Mouse (Mus musculus): ENCODE measurements at regions not wholly inside any gene's neighbourhood (a gene's known extent, or its start where the extent isn't known, plus 50 kb on each side); places are given as distances from the start of the nearest gene placed in this dataset.
A peak's percentile ranks its signal among the peaks of the same experiment; 100 is the strongest.

DNA sequence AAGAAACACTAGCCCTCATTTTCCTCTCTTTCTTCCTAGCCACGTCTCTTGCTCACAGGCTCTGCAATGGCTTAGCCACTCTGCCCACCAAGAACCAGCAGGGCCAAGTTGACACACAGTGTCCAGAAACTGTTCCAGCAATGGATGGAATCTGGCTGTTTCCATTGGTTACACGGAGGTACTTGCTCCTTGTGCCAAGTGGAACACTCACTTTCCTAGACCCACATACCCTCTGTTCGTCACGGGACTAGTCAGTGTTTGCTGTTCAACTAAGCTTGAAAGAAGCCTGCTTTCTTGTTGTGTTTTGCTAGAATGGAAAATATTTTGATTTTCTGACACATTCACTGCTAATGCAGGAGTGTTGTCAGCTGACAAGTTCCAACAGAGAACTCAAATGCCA is 575.7 kb upstream of the Gulo start:
- no peak for DNase-seq (ENCODE audit: low spot score in 2 of 2)

DNA sequence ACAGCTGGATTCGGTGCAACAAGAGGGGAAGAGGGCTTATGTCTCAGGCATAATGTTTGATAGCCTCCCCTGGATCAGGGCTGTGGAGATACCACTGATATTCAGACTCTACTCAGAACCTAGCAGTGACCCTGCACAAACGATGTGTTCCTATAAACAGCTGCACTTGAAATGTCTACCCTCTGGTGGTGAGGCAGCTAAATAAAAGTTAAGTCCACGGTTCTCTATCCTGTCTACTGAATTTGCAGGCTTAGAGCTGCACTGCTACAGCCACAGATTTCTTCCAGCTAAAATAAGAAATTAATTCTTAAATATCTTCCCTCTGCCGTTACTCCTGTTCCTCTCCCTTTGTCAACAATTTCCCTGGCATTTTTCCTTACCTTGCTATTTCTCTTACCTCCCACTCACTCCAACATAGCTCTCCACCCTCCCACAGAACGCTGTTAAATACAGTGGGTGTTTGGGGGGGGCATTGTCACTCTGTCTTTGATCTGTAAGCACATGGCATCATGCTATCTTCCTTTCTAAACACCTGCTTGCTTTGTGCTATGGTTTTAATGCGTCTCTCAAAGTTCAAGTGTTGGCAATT is 571.0 kb upstream of the Gulo start:
- no peak for DNase-seq (ENCODE audit: low spot score in 2 of 2)

DNA sequence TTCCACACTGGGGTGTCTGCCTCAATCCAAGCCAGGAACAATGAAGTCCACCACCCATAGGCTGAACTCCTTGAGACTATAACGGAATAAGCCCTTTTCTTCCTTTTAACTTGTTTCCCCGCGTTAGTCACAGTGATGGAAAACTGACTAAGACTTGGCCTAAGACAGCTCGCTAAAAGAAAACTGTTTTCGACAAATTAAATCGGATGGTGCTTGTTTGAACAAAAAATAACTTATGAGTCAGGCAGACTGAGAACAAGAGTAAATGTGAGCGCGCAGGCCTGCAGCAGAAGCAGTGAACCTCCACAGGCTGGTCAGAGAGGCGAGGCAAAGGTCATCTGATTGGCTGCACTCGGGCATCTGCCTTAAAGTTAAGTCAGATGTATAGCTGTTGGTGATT is 557.6 kb upstream of the Gulo start:
- DNase-seq (ENCODE audit: low spot score in 2 of 2), result no peak

DNA sequence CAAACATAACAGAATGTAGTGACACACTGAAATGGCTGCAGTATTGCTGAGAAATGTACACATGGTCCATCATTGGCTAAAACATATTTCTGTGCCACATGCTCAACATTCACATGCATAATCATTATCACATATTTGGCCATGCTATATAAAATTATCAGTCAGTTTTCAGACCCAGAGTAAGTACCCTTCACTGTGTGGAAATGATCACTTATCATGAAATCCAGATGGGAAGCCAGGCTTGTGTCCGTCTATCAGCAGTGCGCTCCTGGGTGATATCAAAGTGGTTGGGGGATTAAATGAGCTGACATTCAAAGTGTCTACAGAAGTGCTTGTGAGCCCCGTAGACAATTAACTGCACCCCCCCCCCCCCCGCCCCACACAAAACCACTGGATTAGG is 553.7 kb upstream of the Gulo start:
- DNase-seq (ENCODE audit: low spot score in 2 of 2), result no peak

DNA sequence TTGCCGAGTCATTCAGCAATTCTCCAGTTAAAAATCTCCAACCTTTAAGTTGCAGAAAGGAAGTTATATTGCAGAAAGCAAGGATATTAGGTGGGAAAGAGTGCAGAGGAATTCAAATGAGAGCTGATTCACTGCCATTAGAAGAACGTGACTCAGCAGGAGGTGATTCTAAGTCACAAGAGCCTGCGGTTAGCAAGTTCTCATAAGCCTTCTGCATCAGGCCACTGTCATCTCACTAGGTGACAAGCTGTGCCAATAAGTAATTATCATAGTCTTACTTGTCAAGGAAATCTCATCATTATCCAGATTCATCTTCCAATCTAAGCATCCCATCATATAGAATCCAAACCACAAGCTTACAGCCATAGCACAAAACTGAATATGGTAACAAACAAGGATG is 552.7 kb upstream of the Gulo start:
- no peak for DNase-seq (ENCODE audit: low spot score in 2 of 2)

DNA sequence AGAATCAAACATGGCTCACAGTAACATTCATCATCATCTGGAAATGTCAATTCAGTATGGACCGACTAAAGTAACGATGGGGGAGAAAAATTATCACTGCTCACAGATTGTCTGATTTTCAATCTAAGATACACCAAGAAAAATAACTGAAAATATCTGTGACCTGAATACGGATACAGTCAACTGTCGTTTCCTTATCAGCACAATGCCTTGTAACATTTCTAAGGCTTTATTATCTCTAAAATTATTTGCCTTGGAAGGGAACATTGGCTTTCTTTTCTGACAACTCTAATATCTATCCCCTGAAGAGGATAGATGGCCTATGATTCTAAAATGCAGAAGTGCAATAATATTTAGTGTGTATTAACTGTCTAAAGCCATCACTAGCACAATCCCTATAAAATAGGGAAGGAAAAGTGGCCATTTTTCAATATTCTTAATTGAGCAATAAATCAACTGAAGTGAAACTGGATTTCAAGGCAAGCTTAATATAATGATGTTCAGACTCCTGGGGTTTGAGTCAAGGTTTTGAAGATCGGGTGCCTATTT is 552.1 kb upstream of the Gulo start:
- DNase-seq (ENCODE audit: low spot score in 2 of 2), result no peak

DNA sequence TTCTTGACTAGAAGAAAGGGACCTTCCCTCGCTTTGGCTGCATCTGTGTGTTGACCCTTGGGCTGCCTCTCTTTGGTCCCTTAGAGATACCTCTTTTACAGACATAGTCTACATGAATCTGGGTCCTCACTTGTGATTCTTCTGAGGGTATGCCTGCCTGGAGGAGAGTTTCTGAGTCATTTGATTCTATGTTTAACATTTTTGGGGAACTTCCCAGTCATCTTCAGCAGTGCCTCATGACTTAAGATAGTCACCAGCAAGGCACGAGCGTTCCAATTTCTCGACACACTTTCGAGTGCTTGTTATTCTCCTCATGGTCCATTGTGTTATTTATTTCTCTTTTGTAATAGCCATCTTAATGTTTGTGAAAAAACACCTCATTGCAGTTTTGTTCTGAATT is 549.4 kb upstream of the Gulo start:
- DNase-seq (ENCODE audit: low spot score in 2 of 2), result peak in 1 of 2 experiments; percentile 18

DNA sequence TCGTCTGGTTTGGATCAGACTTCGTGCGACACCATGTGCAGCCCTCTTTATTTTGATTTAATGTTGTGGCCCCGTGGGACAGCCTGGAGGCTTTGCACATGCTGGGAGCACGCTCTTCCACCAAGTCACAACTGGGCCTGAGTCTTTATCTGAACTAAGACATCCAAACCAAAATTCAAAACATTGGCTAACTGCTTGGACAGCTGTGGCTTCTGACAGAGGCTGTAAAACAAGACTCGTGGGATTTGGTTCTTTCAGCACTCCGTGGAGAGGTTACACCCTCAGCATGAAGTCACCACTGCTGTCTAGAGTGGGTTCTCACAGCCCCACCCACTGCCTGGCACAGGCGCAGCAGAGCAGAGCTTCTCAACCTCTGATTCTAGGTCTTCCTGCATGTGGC is 548.6 kb upstream of the Gulo start:
- DNase-seq (ENCODE audit: low spot score in 2 of 2), result no peak

DNA sequence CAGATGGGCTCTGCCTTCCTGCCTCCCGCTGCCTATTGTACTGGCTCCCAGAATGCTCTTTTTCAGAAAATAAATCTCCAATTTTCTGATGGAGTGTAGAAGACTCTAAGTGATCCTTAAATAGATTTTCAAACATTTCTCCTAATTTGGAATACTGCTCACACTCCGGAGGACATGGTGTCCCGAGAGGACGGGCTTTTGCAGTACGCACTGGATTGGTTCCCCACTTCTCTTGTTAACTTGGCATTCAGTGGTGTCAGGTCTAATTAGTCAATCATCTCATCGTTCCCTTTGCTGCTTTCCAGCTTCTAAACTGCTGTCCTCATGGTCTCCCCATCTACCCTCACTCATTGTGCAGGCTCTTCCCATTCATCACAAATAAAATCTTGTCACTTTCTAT is 529.5 kb upstream of the Gulo start:
- DNase-seq (ENCODE audit: low spot score in 2 of 2), result no peak

DNA sequence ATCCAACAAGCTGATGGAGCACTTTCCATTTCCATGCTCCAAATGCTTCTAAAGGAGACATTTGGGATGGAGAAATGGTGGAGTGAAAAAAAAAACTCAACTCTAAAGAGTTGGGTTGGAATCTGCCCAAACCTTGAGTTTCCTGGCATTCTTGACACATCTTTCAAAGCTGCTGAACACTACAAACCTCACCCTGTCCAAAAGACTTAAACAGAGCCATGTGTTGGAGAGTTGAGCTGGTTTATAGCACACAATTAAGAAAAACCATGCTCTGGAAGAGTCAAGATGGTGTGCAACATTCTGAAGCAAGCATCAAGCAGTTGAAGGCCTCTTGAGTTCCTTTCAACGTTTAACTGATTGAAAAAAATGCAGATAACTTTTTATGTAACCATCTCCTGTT is 525.7 kb upstream of the Gulo start:
- DNase-seq (ENCODE audit: low spot score in 2 of 2), result no peak

DNA sequence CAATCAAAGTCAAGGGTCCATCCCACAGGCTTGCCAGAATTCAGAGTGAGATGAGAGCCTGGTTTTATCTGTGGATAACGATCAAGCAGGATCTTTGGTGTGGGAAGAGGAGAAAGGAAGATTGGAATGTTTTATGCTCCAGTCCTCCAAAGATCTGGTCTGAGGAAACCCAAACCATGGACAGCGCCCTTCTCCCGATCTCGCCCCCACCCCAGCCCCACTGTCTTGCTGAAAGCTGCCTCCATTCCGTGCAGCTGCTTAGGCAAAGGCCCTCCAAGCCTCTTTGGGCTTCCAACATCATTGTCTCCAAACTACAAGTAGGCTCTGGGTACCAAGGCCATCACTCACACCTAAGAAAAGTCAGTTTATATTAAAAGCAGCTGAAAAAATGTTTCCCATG is 519.1 kb upstream of the Gulo start:
- no peak for DNase-seq (ENCODE audit: low spot score in 2 of 2)

DNA sequence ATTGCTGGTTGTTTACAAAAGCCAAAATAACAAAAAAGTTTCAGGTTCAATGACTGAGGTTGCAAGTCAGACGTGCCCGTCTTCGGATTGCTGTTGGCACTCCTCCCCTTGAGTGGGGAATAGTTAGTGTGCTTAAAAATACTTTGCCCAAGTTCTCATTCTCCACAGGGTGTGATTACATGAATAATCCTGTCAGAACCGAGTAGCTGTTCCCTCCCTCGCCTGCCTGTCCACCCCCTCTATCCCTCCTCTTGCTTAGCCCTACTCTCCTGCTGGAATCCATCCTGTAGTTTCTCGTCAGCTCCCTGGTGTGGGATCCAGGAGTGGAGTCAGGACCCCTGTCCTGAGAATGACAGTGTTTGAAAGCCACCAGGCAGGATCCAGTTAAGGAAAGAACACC is 518.1 kb upstream of the Gulo start:
- no peak for DNase-seq (ENCODE audit: low spot score in 2 of 2)

DNA sequence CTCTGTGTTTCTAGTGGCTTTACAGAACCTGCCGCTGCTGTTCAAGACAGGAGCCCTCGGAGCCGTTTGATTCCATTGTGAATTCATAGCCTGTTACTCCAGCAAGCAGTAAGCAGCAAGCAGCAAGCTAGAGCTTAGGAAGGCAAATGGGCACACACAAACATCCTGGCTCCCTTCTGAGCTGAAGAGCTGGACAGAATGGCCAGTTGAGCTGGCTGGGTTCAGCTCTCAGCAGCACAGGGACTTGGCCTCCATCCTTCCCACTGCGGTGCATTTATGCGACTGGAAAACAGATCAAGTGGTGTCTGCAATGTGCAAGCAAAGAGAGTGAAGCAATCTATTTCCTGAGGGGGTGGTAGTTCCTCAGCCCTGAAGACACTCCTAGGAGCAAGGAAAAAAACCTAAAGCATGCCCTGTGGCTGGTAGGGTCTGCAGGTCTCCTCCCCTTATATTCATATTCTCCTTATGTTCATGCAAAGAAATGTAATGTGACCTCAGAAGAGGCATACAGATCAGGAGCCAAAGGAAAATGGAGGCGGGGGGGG is 513.9 kb upstream of the Gulo start:
- DNase-seq (ENCODE audit: low spot score in 2 of 2), result no peak

DNA sequence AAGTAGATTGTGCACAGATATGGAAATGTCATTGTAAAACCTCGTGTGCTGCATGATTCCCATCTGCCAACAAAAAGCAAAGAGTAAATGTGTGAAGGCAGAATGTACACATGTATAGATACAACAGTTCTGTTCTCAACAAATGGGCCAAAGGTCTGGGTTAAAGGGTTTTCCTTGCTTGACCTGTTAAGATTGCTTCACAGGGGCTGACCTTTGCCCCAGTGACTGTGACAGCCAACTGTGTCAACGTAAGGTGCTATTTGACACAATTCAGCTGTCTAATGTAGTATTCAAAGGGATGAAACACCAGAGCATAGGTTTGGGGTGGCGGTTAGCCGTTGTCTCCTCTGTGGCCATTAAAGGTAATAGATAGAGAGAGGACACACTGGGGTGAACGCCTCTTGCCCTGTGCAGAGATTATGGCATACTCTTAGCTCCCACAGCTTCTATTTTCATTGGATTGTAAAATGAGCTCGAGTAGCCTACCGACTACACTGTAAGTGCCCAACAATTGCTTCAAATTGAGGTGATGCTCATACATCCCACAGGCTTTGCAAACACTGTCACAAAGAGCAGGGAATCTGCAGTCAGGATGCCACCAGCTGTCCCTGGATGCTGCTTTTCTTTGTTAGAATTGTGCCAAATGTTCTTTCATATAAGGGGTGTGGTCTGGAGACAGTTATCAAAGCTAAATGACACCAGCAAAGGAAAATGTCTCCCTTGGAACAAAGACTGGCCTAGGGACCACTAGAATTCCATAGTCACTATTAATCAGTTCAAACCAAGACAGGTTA is 513.0 kb upstream of the Gulo start:
- no peak for DNase-seq (ENCODE audit: low spot score in 2 of 2)

DNA sequence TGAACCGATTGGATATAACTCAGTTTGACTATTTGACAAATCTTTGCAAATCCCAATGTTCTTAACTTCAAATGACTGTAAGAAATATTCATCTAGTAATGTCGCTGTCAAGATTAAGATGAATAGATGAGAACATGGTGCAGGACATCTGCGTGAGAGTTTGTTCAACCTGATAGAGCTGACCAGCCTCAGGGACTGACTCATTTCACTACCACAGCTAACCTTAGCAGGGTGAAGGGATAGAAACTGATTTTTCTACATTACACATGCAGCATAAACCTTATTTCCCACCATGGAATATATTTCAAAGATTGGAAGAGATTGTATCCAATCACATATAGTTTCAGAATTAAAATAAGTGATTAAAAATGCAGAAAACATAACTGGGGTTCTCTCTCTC is 507.8 kb upstream of the Gulo start:
- DNase-seq (ENCODE audit: low spot score in 2 of 2), result no peak

DNA sequence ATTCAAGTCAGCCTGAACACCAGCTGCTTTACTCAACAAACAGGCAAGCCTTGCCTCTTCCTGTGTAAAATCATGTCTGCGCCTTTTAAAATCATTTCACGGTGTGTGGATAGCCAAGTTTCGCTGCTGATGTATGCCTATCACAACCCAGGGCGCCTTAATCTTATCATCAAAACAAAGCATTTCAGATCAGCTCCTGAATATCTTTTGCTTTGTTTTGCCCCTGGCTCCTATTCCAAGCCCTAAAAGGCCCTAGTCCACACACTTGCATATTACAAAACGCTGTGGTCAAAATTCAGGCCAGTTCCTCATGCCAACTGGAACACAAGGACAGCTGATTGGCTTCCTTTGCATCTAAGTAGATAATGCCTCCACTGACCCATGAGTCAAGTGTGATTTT is 501.7 kb upstream of the Gulo start:
- DNase-seq (ENCODE audit: low spot score in 2 of 2), result no peak

DNA sequence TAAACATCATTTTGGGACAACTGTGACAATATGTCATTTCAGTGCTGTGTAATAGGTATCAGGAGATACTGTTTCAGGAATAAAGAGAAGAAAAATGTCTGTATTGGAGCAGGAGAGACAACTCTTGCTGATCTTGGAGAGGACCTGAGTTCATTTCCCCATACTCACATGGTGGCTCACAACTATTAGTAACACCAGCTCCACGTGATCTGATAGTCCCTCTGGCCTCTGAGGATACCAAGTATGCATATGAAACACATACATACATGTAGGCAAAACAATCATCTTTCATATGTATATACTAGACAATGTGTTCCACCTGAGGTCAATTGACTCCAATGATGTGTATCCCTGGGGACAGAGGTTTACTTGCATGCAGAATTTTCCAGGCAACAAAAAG is 501.2 kb upstream of the Gulo start:
- no peak for DNase-seq (ENCODE audit: low spot score in 2 of 2)

DNA sequence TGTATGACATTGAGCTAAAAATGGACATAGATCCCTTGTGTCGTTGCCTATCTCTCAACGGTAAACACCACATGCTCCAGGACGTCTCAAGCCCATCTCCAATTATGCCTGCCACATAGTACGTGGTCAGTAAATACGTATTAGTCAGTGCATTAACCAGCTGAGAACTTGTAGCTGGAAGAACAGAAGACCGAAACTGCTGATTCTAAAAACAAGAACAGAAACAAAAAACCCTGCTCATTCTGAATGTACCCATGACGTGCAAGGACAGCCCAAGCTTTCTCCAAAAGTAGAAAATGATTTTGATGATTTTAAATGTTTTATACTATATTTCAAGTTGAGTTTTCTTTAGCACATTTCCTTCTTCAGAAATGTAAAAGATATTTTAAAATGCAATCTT is 500.7 kb upstream of the Gulo start:
- DNase-seq (ENCODE audit: low spot score in 2 of 2), result no peak

DNA sequence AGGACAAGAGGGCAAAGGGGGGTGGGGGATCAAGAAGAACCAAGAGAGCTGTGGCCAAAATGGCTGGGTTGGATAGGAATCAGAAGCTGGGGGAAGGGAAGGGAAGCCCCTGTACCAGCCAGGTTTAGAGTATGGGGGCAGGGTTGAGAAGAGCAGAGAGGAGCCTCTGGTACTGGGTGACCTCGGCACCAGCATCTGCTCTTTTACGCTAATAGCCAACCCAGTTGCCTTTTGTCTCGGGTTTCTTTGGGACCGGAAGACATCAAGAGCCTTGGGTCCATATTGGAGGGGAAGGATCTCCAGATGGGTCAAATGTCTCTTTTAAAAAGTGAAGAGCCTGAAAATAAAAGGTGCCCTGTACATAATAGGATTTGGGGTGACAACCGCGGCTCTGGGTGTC is 493.0 kb upstream of the Gulo start:
- DNase-seq (ENCODE audit: low spot score in 2 of 2), result no peak

DNA sequence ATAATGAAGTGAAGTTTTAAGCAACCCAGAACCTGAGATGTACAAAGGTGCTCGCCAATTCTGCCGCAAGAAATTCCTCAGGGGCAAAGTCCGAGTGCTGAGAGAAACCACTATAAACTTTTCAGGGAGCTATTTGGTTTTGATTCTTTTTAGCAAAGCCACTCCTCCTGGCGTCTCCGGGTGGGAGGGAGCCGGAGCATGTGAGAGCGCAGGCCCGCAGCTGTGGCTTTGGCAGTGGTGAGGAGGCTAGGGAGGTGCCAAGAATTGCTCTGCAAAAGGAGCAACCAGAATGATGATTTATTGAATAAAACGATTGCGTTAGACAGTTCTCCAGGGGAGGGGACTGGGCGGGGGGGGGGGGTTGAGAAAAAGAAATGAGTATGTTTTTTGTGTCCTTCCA is 490.9 kb upstream of the Gulo start:
- DNase-seq (ENCODE audit: low spot score in 2 of 2), result peak in 1 of 2 experiments; percentile 43

DNA sequence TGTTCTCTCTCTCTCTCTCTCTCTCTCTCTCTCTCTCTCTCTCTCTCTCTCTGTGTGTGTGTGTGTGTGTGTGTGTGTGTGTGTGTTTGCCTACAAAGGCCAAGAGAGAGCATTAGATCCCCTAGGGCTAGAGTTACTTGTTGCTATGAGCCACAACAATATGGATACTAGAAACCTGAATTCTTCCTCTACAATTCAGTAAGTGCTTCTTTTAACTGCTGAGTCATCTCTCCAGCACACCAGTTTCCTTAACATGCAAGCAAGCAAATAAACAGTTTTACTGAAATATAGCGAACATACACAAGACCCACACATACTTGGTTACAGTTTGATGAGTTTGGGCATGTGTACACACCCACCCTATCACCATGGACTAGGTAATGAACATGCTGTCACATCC is 486.1 kb upstream of the Gulo start:
- DNase-seq (ENCODE audit: low spot score in 2 of 2), result no peak

DNA sequence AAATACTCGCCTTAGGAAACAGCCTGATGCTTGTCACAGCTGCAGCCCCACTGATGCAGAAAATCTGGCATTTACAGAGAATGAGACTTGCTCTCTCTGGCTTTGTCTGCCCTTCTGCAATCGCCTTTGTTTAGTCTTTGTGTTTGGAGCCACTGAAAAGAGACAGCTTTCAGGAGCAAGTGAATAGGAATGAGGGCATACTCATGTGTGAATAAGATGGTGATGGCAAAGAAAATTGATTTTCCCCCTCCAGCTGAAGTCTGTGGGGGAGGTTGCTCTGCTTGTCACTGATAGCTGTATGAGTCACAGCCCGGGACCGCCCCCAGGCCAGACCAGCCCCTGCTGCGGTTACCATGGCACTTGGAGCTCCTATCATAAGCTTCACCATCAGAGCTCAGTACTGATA is 485.5 kb upstream of the Gulo start:
- DNase-seq (ENCODE audit: low spot score in 2 of 2), result peak in 1 of 2 experiments; percentile 67

DNA sequence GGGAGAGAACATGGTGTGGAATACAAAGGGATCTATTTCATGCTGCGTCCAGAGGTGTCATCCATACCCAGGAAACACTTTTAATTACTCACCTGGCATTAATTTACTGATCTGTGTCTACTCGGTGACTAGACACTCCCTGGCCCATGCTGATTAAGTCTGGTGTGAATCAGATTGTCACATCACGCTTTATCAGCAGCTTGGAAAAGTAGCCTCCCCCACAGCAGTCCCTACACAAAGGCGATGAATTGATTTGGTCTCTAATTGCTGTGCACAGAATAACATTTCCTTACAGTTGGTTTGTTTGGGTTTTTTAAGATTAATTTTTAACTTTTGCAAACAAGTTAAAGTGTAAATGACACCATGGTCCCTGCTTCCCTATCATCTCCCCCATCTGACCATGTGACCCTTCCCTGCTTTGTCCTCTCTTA is 484.7 kb upstream of the Gulo start:
- DNase-seq (ENCODE audit: low spot score in 2 of 2), result no peak
